Mouse (Mus musculus) heart, postnatal 0 days (tissue): ENCODE results near the gene Mrps31.

Source experiments
- CTCF ChIP-seq: IDR thresholded peaks from 2 replicates; pipeline ENCODE4 v1.5.1; 2016; ENCODE audit warnings: antibody characterized with exemption, control low read depth, low read depth
- EP300 ChIP-seq: IDR thresholded peaks from 2 replicates; pipeline ENCODE4 v1.6.1; 2016; ENCODE audit warnings: antibody characterized with exemption, low read depth

DNA sequence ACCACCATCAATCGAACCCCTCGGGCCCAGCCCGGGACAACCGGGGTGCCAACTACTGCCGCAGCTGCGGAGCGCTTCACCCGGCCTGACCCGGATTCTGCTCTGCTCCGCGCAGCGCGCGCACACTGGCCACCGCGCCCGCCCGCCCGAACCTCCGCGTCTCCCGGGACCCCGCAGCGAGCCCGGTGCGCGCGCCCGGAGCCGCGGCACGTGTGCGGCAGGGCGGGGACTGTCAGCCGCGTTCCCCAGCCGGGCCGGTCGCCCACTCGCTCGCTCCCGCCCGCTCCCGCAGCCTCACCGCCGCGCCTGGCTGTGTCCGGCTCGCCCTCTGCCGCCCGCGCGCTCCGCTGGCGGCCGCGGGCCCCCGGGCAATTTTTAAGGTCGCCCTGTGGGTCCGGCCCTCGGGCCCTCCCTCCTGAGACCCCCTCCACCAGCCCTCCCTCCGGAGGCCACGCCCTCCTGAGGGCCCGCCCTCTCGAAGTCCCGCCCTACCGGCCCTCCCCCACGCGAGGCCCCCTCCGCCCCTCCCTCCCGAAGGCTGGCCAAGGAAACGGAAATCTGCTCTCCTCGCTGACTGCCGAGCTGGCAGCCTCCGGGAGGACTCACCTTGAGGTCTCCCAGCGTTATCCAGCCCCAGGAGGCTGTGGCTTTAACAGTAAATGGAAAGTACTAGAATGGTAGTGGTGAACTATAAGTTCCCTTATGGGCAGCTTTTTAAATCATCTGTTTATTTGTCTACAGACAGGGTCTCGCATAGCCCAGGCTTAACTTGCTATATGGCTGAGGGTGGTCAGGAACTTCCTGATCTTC lies 12.8 kb upstream of the Mrps31 start, which contains the start of gene Slc25a15:
- TF ChIP-seq CTCF (no peak), EP300 (no peak)
